Comparison of ENCODE assay signal across 21 mouse cellular contexts in genomic region chr1:166167405-166167804, GRCm38 (mm10). TPM values are rescaled to one million over a fixed set of nuclear protein-coding genes. Genes with fewer than 3 reads are reported as not detected.
"Had no signal": no experiment of that assay in that cellular context is flagged by ENCODE, and none has a peak within 500 bp of the region (broad histone marks: within the 10 kb centered on the region; RNA-seq: fewer than 3 reads in every experiment).

No protein-coding gene starts in this region.

- DNase-seq: kidney, adult 11 months; kidney, adult 9 months; kidney, postnatal 36 days; layer of hippocampus, adult 9-11 months; layer of hippocampus, postnatal 36 days; left cerebral cortex, postnatal 4 days; lung, adult 18-20 months; lung, postnatal 36 days; right cerebral cortex, postnatal 14 days; thymus, adult 2 months; thymus, postnatal 25 days had no signal

- H3K27me3 ChIP-seq: limb, embryonic 13.5 days; stomach, embryonic 15.5 days had no signal

- H3K4me2 ChIP-seq: limb, embryonic 13.5 days; liver, embryonic 11.5 days; midbrain, embryonic 12.5 days; stomach, embryonic 15.5 days had no signal

- H3K27ac ChIP-seq: kidney, postnatal 0 days; limb, embryonic 13.5 days; midbrain, embryonic 12.5 days; stomach, embryonic 15.5 days had no signal

- H3K9ac ChIP-seq: limb, embryonic 13.5 days; midbrain, embryonic 12.5 days; stomach, embryonic 15.5 days had no signal

- H3K4me3 ChIP-seq: limb, embryonic 13.5 days; midbrain, embryonic 12.5 days; stomach, embryonic 15.5 days had no signal

- ATAC-seq: midbrain, embryonic 16.5 days had no signal

- H3K36me3 ChIP-seq: limb, embryonic 13.5 days; midbrain, embryonic 12.5 days; stomach, embryonic 15.5 days had no signal

- H3K9me3 ChIP-seq: limb, embryonic 13.5 days; midbrain, embryonic 12.5 days; stomach, embryonic 15.5 days had no signal

- H3K4me1 ChIP-seq: limb, embryonic 13.5 days; stomach, embryonic 15.5 days had no signal

RNA-seq across cellular contexts. Expression of gene Gpa33, which starts 37.4 kb away (rescaled TPM):
- total RNA-seq: layer of hippocampus, adult 18-20 months; layer of hippocampus, postnatal 36 days; left cerebral cortex, postnatal 10 days; left cerebral cortex, postnatal 4 days; megakaryocyte, adult 5-6 weeks had no signal
- polyA plus RNA-seq: liver, embryonic 11.5 days; spleen, adult 2 months had no signal

RNA-seq across cellular contexts. Expression of gene Dusp27, which starts 39.7 kb away (rescaled TPM):
- total RNA-seq: layer of hippocampus, postnatal 36 days; megakaryocyte, adult 5-6 weeks had no signal
